Mouse (Mus musculus) intestine, embryonic 16.5 days (tissue): ENCODE measurements around the gene Cpa1. TPM values are rescaled to one million over a fixed set of nuclear protein-coding genes. Genes with fewer than 3 reads are reported as not detected.

ENCODE experiments used
- ATAC-seq: fragments of 200-750 bp; cut with Nextera tagmentation; 2 replicates; pipeline ENCODE4 v1.8.0; 2017; ENCODE audit warnings: moderate TSS enrichment, moderate library complexity
- H3K27ac ChIP-seq: fragments of 300-500 bp; sonication (generic); 2 replicates; pipeline ENCODE4 v1.5.1; 2014; ENCODE audit warnings: mild to moderate bottlenecking, low read length
- H3K27me3 ChIP-seq: fragments of 300-500 bp; sonication (generic); replicated peaks from 2 replicates; pipeline ENCODE4 v1.6.1; 2014; ENCODE audit warnings: low read length, control low read depth, mixed read lengths; ENCODE audit not compliant: control insufficient read depth, insufficient read depth
- H3K36me3 ChIP-seq: fragments of 300-500 bp; sonication (generic); 2 replicates; pipeline ENCODE4 v1.6.1; 2014; ENCODE audit warnings: low read length, control low read depth; ENCODE audit not compliant: control insufficient read depth, insufficient read depth
- H3K4me1 ChIP-seq: fragments of 300-500 bp; sonication (generic); 2 replicates; pipeline ENCODE4 v1.6.1; 2014; ENCODE audit warnings: low read length, control low read depth, mixed read lengths; ENCODE audit not compliant: control insufficient read depth, insufficient read depth
- H3K4me2 ChIP-seq: fragments of 300-500 bp; sonication (generic); 2 replicates; pipeline ENCODE4 v1.6.1; 2014; ENCODE audit warnings: low read depth, low read length, control low read depth
- H3K4me3 ChIP-seq: fragments of 300-500 bp; sonication (generic); 2 replicates; pipeline ENCODE4 v1.5.1; 2014; ENCODE audit warnings: mild to moderate bottlenecking, low read length
- H3K9ac ChIP-seq: fragments of 300-500 bp; sonication (generic); 2 replicates; pipeline ENCODE4 v1.6.1; 2014; ENCODE audit warnings: low read depth, low read length
- H3K9me3 ChIP-seq: fragments of 300-500 bp; sonication (generic); 2 replicates; pipeline ENCODE4 v1.6.1; 2016; ENCODE audit warnings: low read length, control low read depth; ENCODE audit not compliant: control insufficient read depth
- WGBS: fragments of 180-500 bp; shearing (Covaris S2); extraction: QIAGEN DNeasy Blood & Tissue Kit; methylation state at CpG from one replicate; pipeline ENCODE4 v1.1.7; 2014; 5-methylcytosine and 5-hydroxymethylcytosine counted together
- polyA plus RNA-seq: library from polyadenylated mRNA; unstranded; fragments of >200 nt; fragmentation: Nextera tagmentation; extraction: Ambion mirVana; gene quantifications from 2 replicates; pipeline ENCODE4 v1.2.1, GENCODE M21; 2015

The Cpa1 gene
- polyA plus RNA-seq, 1 experiment from 2014 or later: 358 TPM

- H3K4me3 ChIP-seq: no peak overlapping the region
- H3K36me3 ChIP-seq: no peaks in the 10 kb centered on the region
- no peaks in the 10 kb centered on the region for H3K9me3 ChIP-seq
- H3K27me3 ChIP-seq: no peaks in the 10 kb centered on the region
- H3K9ac ChIP-seq: no peak overlapping the region
- 80% methylated on average over 4 of the region's 4 CpGs for WGBS
- H3K4me1 ChIP-seq: no peaks in the 10 kb centered on the region
- no peak overlapping the region for H3K4me2 ChIP-seq
- ATAC-seq: no peak
- no peak overlapping the region for H3K27ac ChIP-seq
Observed at GRCm38 (mm10) chr6:30605111-30605510, 33.9 kb upstream of the Cpa1 start.

GRCm38 (mm10) chr6:30605672-30606071 is 33.3 kb upstream of the Cpa1 start:
- Histone ChIP-seq H3K9me3 (no peaks in the 10 kb centered on the region), H3K27ac (no peak overlapping the region), H3K27me3 (no peaks in the 10 kb centered on the region), H3K4me3 (no peak overlapping the region), H3K4me1 (no peaks in the 10 kb centered on the region), H3K4me2 (no peak overlapping the region), H3K36me3 (no peaks in the 10 kb centered on the region), H3K9ac (no peak overlapping the region)
- WGBS: 70% methylated on average over 5 of the region's 5 CpGs
- ATAC-seq: no peak

- Histone ChIP-seq H3K27ac (no peak within 1 kb of the TSS), H3K4me2 (no peak within 1 kb of the TSS), H3K36me3 (no peaks in the 10 kb centered on the region), H3K27me3 (no peaks in the 10 kb centered on the region), H3K9me3 (no peaks in the 10 kb centered on the region), H3K4me3 (no peak within 1 kb of the TSS), H3K9ac (no peak within 1 kb of the TSS), H3K4me1 (peaks cover 2% of the 10 kb centered on the region)
- WGBS: 97% methylated on average over 7 of the region's 7 CpGs
- no peak for ATAC-seq
Observed at GRCm38 (mm10) chr6:30610710-30611109, 28.3 kb upstream of the Cpa1 start, which contains the start of gene Cpa5. Gene Cpa5 (plus strand): TSS chr6:30611010.

- H3K9me3 ChIP-seq: no peaks in the 10 kb centered on the region
- WGBS: 61% methylated on average over 5 of the region's 5 CpGs
- H3K4me2 ChIP-seq: no peak overlapping the region
- no peak overlapping the region for H3K9ac ChIP-seq
- H3K4me3 ChIP-seq: no peak overlapping the region
- H3K27ac ChIP-seq: no peak overlapping the region
- H3K36me3 ChIP-seq: no peaks in the 10 kb centered on the region
- H3K4me1 ChIP-seq: peaks cover 4% of the 10 kb centered on the region
- ATAC-seq: no peak
- H3K27me3 ChIP-seq: no peaks in the 10 kb centered on the region
Observed at GRCm38 (mm10) chr6:30611212-30611611, 27.8 kb upstream of the Cpa1 start.

GRCm38 (mm10) chr6:30614251-30614650 is 24.8 kb upstream of the Cpa1 start:
- WGBS: 85% methylated on average over 6 of the region's 6 CpGs
- Histone ChIP-seq H3K4me2 (no peak overlapping the region), H3K4me3 (no peak overlapping the region), H3K36me3 (no peaks in the 10 kb centered on the region), H3K9me3 (no peaks in the 10 kb centered on the region), H3K9ac (no peak overlapping the region), H3K27me3 (no peaks in the 10 kb centered on the region), H3K4me1 (peaks cover 22% of the 10 kb centered on the region), H3K27ac (no peak overlapping the region)
- ATAC-seq: no peak

- Histone ChIP-seq H3K4me3 (no peak overlapping the region), H3K9ac (no peak overlapping the region), H3K27ac (no peak overlapping the region), H3K27me3 (no peaks in the 10 kb centered on the region), H3K4me2 (no peak overlapping the region), H3K4me1 (peaks cover 22% of the 10 kb centered on the region), H3K9me3 (no peaks in the 10 kb centered on the region), H3K36me3 (no peaks in the 10 kb centered on the region)
- WGBS: 40% methylated on average over 4 of the region's 4 CpGs
- no peak for ATAC-seq
Observed at GRCm38 (mm10) chr6:30615741-30616140, 23.3 kb upstream of the Cpa1 start.

GRCm38 (mm10) chr6:30616491-30616941 is 22.5 kb upstream of the Cpa1 start:
- H3K9me3 ChIP-seq: no peaks in the 10 kb centered on the region
- no peak overlapping the region for H3K4me3 ChIP-seq
- no peak for ATAC-seq
- H3K27me3 ChIP-seq: no peaks in the 10 kb centered on the region
- WGBS: 21% methylated on average over 8 of the region's 8 CpGs
- H3K27ac ChIP-seq: no peak overlapping the region
- H3K4me1 ChIP-seq: peaks cover 22% of the 10 kb centered on the region
- 0 out of 2 replicates have a peak overlapping the region, but pooled peaks have one; percentile 52 for H3K9ac ChIP-seq
- H3K4me2 ChIP-seq: no peak overlapping the region
- no peaks in the 10 kb centered on the region for H3K36me3 ChIP-seq

- Histone ChIP-seq H3K27ac (no peak overlapping the region), H3K9me3 (no peaks in the 10 kb centered on the region), H3K4me2 (peak overlapping the region; percentile 38), H3K4me1 (peaks cover 22% of the 10 kb centered on the region), H3K27me3 (no peaks in the 10 kb centered on the region), H3K4me3 (no peak overlapping the region), H3K36me3 (no peaks in the 10 kb centered on the region), H3K9ac (peak overlapping the region; percentile 52)
- ATAC-seq: 0 out of 2 replicates have a peak, but pooled peaks have one; percentile 23
- 17% methylated on average over 13 of the region's 13 CpGs for WGBS
Observed at GRCm38 (mm10) chr6:30617020-30617958, 21.7 kb upstream of the Cpa1 start.

GRCm38 (mm10) chr6:30617959-30618590 is 20.9 kb upstream of the Cpa1 start:
- H3K4me3 ChIP-seq: no peak overlapping the region
- peak; percentile 67; the same call in 1 of the 2 replicates for ATAC-seq
- 0 out of 2 replicates have a peak overlapping the region, but pooled peaks have one; percentile 26 for H3K27ac ChIP-seq
- peak overlapping the region; percentile 38 for H3K4me2 ChIP-seq
- H3K9me3 ChIP-seq: no peaks in the 10 kb centered on the region
- WGBS: 29% methylated on average over 18 of the region's 18 CpGs
- no peaks in the 10 kb centered on the region for H3K27me3 ChIP-seq
- no peak overlapping the region for H3K9ac ChIP-seq
- peaks cover 22% of the 10 kb centered on the region for H3K4me1 ChIP-seq
- H3K36me3 ChIP-seq: no peaks in the 10 kb centered on the region
